ENCODE assay signal across 10 mouse cellular contexts in genomic region chr5:112371933-112372332, GRCm38 (mm10). TPM values are rescaled to one million over a fixed set of nuclear protein-coding genes. Genes with fewer than 3 reads are reported as not detected.
DNase-seq lines count a peak whose midpoint lies in the region; ATAC-seq lines count a peak whose summit lies in the region.
"Had no signal": no experiment of that assay in that cellular context is flagged by ENCODE, and none has a peak within 500 bp of the region (broad histone marks: within the 10 kb centered on the region; RNA-seq: fewer than 3 reads in every experiment).

No protein-coding gene starts in this region.

- no peaks in the 10 kb centered on the region for H3K9me3 ChIP-seq in forebrain, embryonic 11.5 days (ENCODE audit: control insufficient read depth, low read length)
- H3K9me3 ChIP-seq in neural tube, embryonic 13.5 days: no peaks in the 10 kb centered on the region
- H3K9me3 ChIP-seq: heart, embryonic 13.5 days; limb, embryonic 10.5 days had no signal

- 23% methylated on average over 7 of the region's 7 CpGs for WGBS in forebrain, embryonic 11.5 days
- WGBS in neural tube, embryonic 13.5 days: 14% methylated on average over 7 of the region's 7 CpGs

- H3K9ac ChIP-seq in forebrain, embryonic 11.5 days (ENCODE audit: low read length): peak overlapping the region; percentile 47
- peak overlapping the region; percentile 58 for H3K9ac ChIP-seq in neural tube, embryonic 13.5 days
- H3K9ac ChIP-seq: heart, embryonic 13.5 days had no signal

- peak overlapping the region; percentile 32 for H3K4me2 ChIP-seq in forebrain, embryonic 11.5 days (ENCODE audit: low read depth, low read length, severe bottlenecking)
- peak overlapping the region; percentile 22; the same call in 1 of the 2 replicates for H3K4me2 ChIP-seq in neural tube, embryonic 13.5 days
- H3K4me2 ChIP-seq: heart, embryonic 13.5 days had no signal

- no peaks in the 10 kb centered on the region for H3K27me3 ChIP-seq in forebrain, embryonic 11.5 days (ENCODE audit: control insufficient read depth, insufficient read depth, low read length)
- H3K27me3 ChIP-seq in neural tube, embryonic 13.5 days: no peaks in the 10 kb centered on the region
- H3K27me3 ChIP-seq: heart, embryonic 13.5 days had no signal

- intact Hi-C loops in heart, postnatal 25 days (cut with DNase I): no loop called here

- H3K4me1 ChIP-seq in forebrain, embryonic 11.5 days (replicated peaks; ENCODE audit: control insufficient read depth, insufficient read depth, low read length): peaks cover 16% of the 10 kb centered on the region
- peaks cover 50% of the 10 kb centered on the region for H3K4me1 ChIP-seq in neural tube, embryonic 13.5 days (replicated peaks)
- H3K4me1 ChIP-seq: heart, embryonic 13.5 days had no signal

- peak; percentile 88 for ATAC-seq in forebrain, embryonic 11.5 days (replicated peaks; ENCODE audit: low FRiP score)
- peak; percentile 88 for ATAC-seq in neural tube, embryonic 13.5 days (ENCODE audit: low read depth)

- no peak overlapping the region for H3K4me3 ChIP-seq in forebrain, embryonic 11.5 days (ENCODE audit: low read depth, low read length)
- H3K4me3 ChIP-seq in neural tube, embryonic 13.5 days: no peak overlapping the region
- H3K4me3 ChIP-seq: heart, embryonic 13.5 days; limb, embryonic 10.5 days had no signal

- H3K27ac ChIP-seq in forebrain, embryonic 11.5 days (ENCODE audit: low read depth, low read length): peak overlapping the region; percentile 80
- H3K27ac ChIP-seq in neural tube, embryonic 13.5 days (replicated peaks): peak overlapping the region; percentile 90
- H3K27ac ChIP-seq: heart, embryonic 13.5 days; limb, embryonic 10.5 days had no signal

- peaks cover 7% of the 10 kb centered on the region; the same call in 1 of the 2 replicates for H3K36me3 ChIP-seq in forebrain, embryonic 11.5 days (ENCODE audit: control insufficient read depth, insufficient read depth, low read length)
- peaks cover 58% of the 10 kb centered on the region for H3K36me3 ChIP-seq in neural tube, embryonic 13.5 days

- DNase-seq in cerebellum, adult 18-20 months: peak; percentile 60 to 76
- peak; percentile 82 for DNase-seq in forebrain, embryonic 11.5 days (ENCODE audit: low spot score)
- peak; percentile 88 for DNase-seq in layer of hippocampus, adult 9-11 months
- DNase-seq in adrenal gland, adult 2 months: no peak
- DNase-seq in gastrocnemius, postnatal 4 days (ENCODE audit: low spot score in 2 of 2): no peak
- DNase-seq in heart, postnatal 25 days (ENCODE audit: low spot score): no peak
- no peak for DNase-seq in ovary, postnatal 10 days (ENCODE audit: low spot score)

RNA-seq across cellular contexts. Expression of gene Gm6583, which starts 16.1 kb away (rescaled TPM):
- polyA plus RNA-seq in forebrain, embryonic 11.5 days (2014; fragmentation: Nextera tagmentation; extraction: Ambion mirVana): 0.29 TPM in 1 of 2 replicates, not detected in the other
- 0.08 and 0.26 TPM in 2 replicates for polyA plus RNA-seq in neural tube, embryonic 13.5 days (2015; fragmentation: Nextera tagmentation; extraction: Ambion mirVana)
- total RNA-seq in adrenal gland, adult 2 months (2021): under 1 TPM in 1 of 2 experiments, not detected in 1; 0.14 TPM
- polyA plus RNA-seq in adrenal gland, adult 2 months (2012; rRNA removed): not detected in 2 replicates
- total RNA-seq in gastrocnemius, postnatal 4 days (2021): not detected
- total RNA-seq in heart, postnatal 25 days (2021): not detected

RNA-seq across cellular contexts. Expression of gene Asphd2, which starts 22.7 kb away (rescaled TPM):
- 50.7 and 54.1 TPM in 2 replicates for polyA plus RNA-seq in forebrain, embryonic 11.5 days (2014; fragmentation: Nextera tagmentation; extraction: Ambion mirVana)
- polyA plus RNA-seq in neural tube, embryonic 13.5 days (2015; fragmentation: Nextera tagmentation; extraction: Ambion mirVana): 52.4 and 69.6 TPM in 2 replicates
- 1 to 10 TPM; 2.1 to 6.5 TPM for total RNA-seq in adrenal gland, adult 2 months (2021)
- polyA plus RNA-seq in adrenal gland, adult 2 months (2012; rRNA removed): 2.1 and 5.1 TPM in 2 replicates
- 1 to 10 TPM; 1.5 to 2.1 TPM for total RNA-seq in gastrocnemius, postnatal 4 days (2021)
- total RNA-seq in heart, postnatal 25 days (2021): under 1 TPM; 0.65 to 0.70 TPM

RNA-seq across cellular contexts. Expression of gene Hps4, which starts 29.1 kb away (rescaled TPM):
- 32.9 and 35.4 TPM in 2 replicates for polyA plus RNA-seq in forebrain, embryonic 11.5 days (2014; fragmentation: Nextera tagmentation; extraction: Ambion mirVana)
- polyA plus RNA-seq in neural tube, embryonic 13.5 days (2015; fragmentation: Nextera tagmentation; extraction: Ambion mirVana): 37.6 and 37.8 TPM in 2 replicates
- 10 to 100 TPM; 19.9 to 61.1 TPM for total RNA-seq in adrenal gland, adult 2 months (2021)
- polyA plus RNA-seq in adrenal gland, adult 2 months (2012; rRNA removed): 62.7 and 64.6 TPM in 2 replicates
- total RNA-seq in gastrocnemius, postnatal 4 days (2021): 1 to 10 TPM; 7.6 to 8.7 TPM
- total RNA-seq in heart, postnatal 25 days (2021): 10 to 100 TPM; 10.2 to 12.1 TPM

RNA-seq across cellular contexts. Expression of gene Srrd, which starts 29.1 kb away (rescaled TPM):
- polyA plus RNA-seq in forebrain, embryonic 11.5 days (2014; fragmentation: Nextera tagmentation; extraction: Ambion mirVana): 46.1 and 52.2 TPM in 2 replicates
- 53.9 and 54.4 TPM in 2 replicates for polyA plus RNA-seq in neural tube, embryonic 13.5 days (2015; fragmentation: Nextera tagmentation; extraction: Ambion mirVana)
- total RNA-seq in adrenal gland, adult 2 months (2021): 10 to 100 TPM; 20.1 to 68.5 TPM
- polyA plus RNA-seq in adrenal gland, adult 2 months (2012; rRNA removed): 43.2 and 47.4 TPM in 2 replicates
- 1 to 10 TPM; 7.1 to 8.3 TPM for total RNA-seq in gastrocnemius, postnatal 4 days (2021)
- 1 to 10 TPM; 7.5 to 8.1 TPM for total RNA-seq in heart, postnatal 25 days (2021)

RNA-seq across cellular contexts. Expression of gene Tfip11, which starts 45.8 kb away (rescaled TPM):
- polyA plus RNA-seq in forebrain, embryonic 11.5 days (2014; fragmentation: Nextera tagmentation; extraction: Ambion mirVana): 32.5 and 33.7 TPM in 2 replicates
- 29.7 and 34.2 TPM in 2 replicates for polyA plus RNA-seq in neural tube, embryonic 13.5 days (2015; fragmentation: Nextera tagmentation; extraction: Ambion mirVana)
- total RNA-seq in adrenal gland, adult 2 months (2021): 10 to 100 TPM; 30.3 to 38.7 TPM
- polyA plus RNA-seq in adrenal gland, adult 2 months (2012; rRNA removed): 36.6 and 38.1 TPM in 2 replicates
- total RNA-seq in gastrocnemius, postnatal 4 days (2021): 10 to 100 TPM; 20.4 to 21.0 TPM
- 10 to 100 TPM; 16.3 to 17.9 TPM for total RNA-seq in heart, postnatal 25 days (2021)

Comparison
In these comparisons a context has a peak if more than half of its experiments do, and no peak if none do; other contexts are left out.
1. DNase-seq: peak in cerebellum, adult 18-20 months (2 of 2), forebrain, embryonic 11.5 days (single experiment) and layer of hippocampus, adult 9-11 months (single experiment); none in adrenal gland, adult 2 months (single experiment), gastrocnemius, postnatal 4 days (0 of 2), heart, postnatal 25 days (single experiment) and ovary, postnatal 10 days (single experiment).